Mouse (Mus musculus): Measurements from ENCODE around the gene Pptc7.
A peak's percentile ranks its signal among the peaks of the same experiment; 100 is the strongest.

Pptc7 gene

GRCm38 (mm10) chr5:122327283-122327682 is 43.1 kb downstream of the Pptc7 start:
- no peak for DNase-seq (ENCODE audit: low spot score in 2 of 2)

DNA sequence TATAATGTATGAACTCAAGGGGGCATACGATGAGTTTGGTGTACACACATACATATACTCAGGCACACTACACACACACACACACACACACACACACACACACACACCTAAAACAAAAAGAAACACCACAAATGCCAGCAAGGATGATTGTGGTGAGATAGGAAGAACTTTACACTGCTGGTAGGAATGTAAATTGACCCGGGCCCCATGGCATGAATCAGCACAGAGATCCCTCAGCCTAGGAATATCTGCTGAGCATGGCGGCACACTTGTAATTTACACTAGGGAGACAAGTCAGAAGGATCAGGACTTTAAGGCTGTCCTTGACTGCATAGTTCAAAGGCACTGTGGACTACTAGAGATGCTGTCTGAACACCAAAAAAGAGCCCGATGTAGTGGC is 46.1 kb downstream of the Pptc7 start:
- DNase-seq (ENCODE audit: low spot score in 2 of 2), result no peak

GRCm38 (mm10) chr5:122334682-122335081 is 50.5 kb downstream of the Pptc7 start:
- DNase-seq (ENCODE audit: low spot score in 2 of 2), result no peak

DNA sequence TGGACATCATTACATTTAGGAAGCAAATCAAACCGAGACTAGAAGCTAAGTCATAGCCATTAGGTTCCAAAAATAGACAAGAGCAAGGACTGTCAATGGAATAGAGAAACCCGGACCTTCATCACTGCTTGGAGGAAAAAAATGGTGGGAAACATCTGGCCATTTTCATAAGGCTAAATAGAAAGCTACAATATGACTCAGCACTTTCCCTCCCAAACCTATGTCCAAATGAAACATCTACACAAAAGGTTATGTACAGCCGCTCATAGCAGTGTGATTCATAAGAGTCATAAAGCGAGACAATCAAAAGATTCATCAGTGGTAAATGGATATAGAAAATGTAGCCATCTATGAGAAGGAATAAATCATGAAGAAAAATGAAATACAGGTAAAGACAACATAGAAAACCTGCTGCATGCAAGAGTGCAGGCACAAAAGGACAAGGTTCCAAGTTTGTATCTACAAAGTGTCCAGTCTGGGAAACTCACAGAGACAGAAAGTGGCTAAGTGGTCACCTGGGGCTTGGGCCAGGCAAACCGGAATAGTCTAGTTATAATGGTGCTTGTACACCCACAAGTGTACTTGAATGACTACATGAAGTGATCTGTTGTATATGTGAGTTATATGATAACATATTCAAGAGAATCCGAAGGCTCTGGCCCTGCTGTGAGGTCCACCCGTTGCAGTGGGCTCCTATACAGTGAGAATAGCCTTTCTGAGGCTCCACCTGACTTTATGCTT is 52.6 kb downstream of the Pptc7 start:
- DNase-seq (ENCODE audit: low spot score in 2 of 2), result no peak

- DNase-seq (ENCODE audit: low spot score in 2 of 2), result no peak
These were observed 58.7 kb downstream of the Pptc7 start for GRCm38 (mm10) chr5:122342874-122343273.

- DNase-seq (ENCODE audit: low spot score in 2 of 2), result peak; percentile 64 to 76
These were observed 59.6 kb downstream of the Pptc7 start for GRCm38 (mm10) chr5:122343768-122344167.

DNA sequence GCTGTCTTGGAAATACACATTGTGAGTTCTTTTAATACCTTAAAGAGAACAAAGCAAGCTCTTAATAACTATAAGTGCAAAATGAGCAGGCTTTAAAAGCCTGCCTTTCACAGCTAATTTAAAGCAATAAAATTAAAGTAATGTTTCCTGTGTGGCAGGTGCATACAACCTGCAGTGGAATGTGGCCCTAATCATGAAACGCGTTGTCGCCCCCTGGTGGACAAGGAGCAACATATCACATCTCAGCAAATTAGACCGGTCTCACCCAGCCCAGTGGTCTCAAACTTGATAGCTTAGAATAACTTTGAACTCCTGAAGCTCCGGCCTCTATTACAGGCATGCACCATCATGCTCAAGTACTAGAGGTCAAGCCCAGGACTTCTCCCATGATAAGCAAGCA is 60.1 kb downstream of the Pptc7 start:
- peak; percentile 75 to 85 for DNase-seq (ENCODE audit: low spot score in 2 of 2)

- DNase-seq (ENCODE audit: low spot score in 2 of 2), result no peak
These were observed 61.6 kb downstream of the Pptc7 start for GRCm38 (mm10) chr5:122345777-122346176.

- peak; percentile 97 to 98 for DNase-seq (ENCODE audit: low spot score in 2 of 2)
These were observed 69.8 kb downstream of the Pptc7 start, which contains the start of the genes Rad9b and Vps29 for GRCm38 (mm10) chr5:122353807-122354491. Gene Rad9b (minus strand): TSS chr5:122354233. Gene Vps29 (plus strand): TSS chr5:122354369.

DNA sequence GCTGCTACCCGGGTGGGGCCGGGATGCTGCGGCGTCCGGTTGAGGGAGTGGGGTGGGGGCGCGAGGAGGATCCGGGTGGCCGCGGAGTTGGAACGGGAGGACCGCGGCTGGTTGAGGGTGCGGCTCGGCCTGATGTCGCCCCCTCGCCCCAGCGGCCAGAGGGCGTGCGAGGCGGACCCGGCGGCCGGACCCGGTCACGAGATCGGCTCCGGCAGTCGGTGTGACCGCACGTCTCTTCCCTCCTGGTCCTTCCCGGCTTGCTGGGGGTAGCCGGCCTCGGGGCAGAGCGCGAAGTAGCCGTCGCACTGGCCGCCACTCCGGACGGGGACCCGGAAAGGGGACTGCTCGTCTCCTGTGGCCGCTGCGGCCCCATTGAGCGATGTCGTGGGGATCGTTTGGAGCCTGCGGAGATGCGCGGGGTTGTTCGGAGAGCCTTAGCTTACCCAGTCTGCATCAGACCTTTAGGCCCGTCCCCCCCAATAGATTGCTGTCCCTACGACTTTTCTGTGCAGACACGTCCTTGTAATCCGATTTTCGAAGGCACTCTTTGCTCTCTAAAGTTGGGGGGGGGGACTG is 70.4 kb downstream of the Pptc7 start:
- DNase-seq (ENCODE audit: low spot score in 2 of 2), result no peak

GRCm38 (mm10) chr5:122371591-122372191 is 87.5 kb downstream of the Pptc7 start, which contains the start of gene Gpn3:
Gene Gpn3 (plus strand): TSS chr5:122371876.
- DNase-seq (ENCODE audit: low spot score in 2 of 2), result no peak

- DNase-seq (ENCODE audit: low spot score in 2 of 2), result peak; percentile 98
These were observed 88.1 kb downstream of the Pptc7 start, which contains the start of gene Fam216a for GRCm38 (mm10) chr5:122372192-122372769. Gene Fam216a (minus strand): TSS chr5:122372364.

GRCm38 (mm10) chr5:122372878-122373277 is 88.7 kb downstream of the Pptc7 start:
- DNase-seq (ENCODE audit: low spot score in 2 of 2), result no peak
